ENCODE assay signal across 8 mouse cellular contexts in the genomic region with DNA sequence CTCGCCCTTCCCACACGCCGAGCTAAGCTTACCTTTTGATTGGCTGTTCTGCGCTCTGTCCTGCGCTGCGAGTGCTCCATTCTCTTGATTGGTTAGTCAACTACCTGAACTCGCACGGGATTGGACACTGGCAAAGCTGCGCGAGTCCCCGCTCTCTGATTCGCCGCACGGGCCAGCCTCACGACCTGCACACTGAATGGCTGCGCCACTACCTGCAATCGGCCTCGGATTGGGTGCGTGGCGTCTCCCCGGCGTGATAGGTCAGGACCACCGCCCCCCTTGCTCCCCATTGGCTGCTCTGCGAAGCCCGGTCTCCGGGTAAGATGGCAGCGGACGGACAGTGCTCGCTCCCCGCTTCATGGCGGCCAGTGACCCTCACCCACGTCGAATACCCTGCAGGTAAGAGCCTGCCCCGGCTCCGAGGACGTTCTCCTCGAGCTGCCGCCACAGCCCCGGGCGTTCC. TPM values are rescaled to one million over a fixed set of nuclear protein-coding genes. Genes with fewer than 3 reads are reported as not detected.
DNase-seq lines count a peak whose midpoint lies in the region; ATAC-seq and TF ChIP-seq lines count a peak whose summit lies in the region.

A gene (plus strand): TSS at position 141 of the 463 bp plus-strand sequence.

- peak within 1 kb of the TSS; percentile 92 for H3K27ac ChIP-seq in hindbrain, embryonic 14.5 days

- CTCF ChIA-PET in Patski (lab: Charles Lee), result no interaction called here

- WGBS in hindbrain, embryonic 14.5 days, result under 1% methylated on average over 40 of the region's 40 CpGs

- POLR2A ChIA-PET in Patski (lab: Charles Lee), result interaction anchor here (0.6 to 0.8 kb wide), 2 partner anchors 9 to 23 kb away, joined by 3 read pairs; no protein-coding TSS in a partner anchor

- peak; percentile 88 for ATAC-seq in Patski
- ATAC-seq in hindbrain, embryonic 14.5 days (ENCODE audit: low FRiP score), result peak; percentile 99

- no peaks in the 10 kb centered on the region for H3K27me3 ChIP-seq in Patski
- H3K27me3 ChIP-seq in hindbrain, embryonic 14.5 days (ENCODE audit: control insufficient read depth, insufficient read depth, low read length), result no peaks in the 10 kb centered on the region

- peaks cover 12% of the 10 kb centered on the region for H3K4me1 ChIP-seq in hindbrain, embryonic 14.5 days (replicated peaks; ENCODE audit: control insufficient read depth, insufficient read depth, low read length)

- peaks cover 26% of the 10 kb centered on the region for H3K36me3 ChIP-seq in hindbrain, embryonic 14.5 days (replicated peaks; ENCODE audit: control insufficient read depth, insufficient read depth)

- TF ChIP-seq CTCF in Patski (IDR thresholded peaks at IDR 0.05), result no peak

- H3K9ac ChIP-seq in hindbrain, embryonic 14.5 days, result peak within 1 kb of the TSS; percentile 84

- H3K9me3 ChIP-seq in hindbrain, embryonic 14.5 days (ENCODE audit: control insufficient read depth, low read length), result no peaks in the 10 kb centered on the region

- peak within 1 kb of the TSS; percentile 76 for H3K4me2 ChIP-seq in hindbrain, embryonic 14.5 days (replicated peaks)

- in situ Hi-C loops in Patski (cut with MboI; ENCODE audit: low pct_unique_long_range_greater_than_20kb), result no loop called here

- peak within 1 kb of the TSS; percentile 83 for H3K4me3 ChIP-seq in hindbrain, embryonic 14.5 days (replicated peaks; ENCODE audit: low read length)

- peak; percentile 77 for DNase-seq in Patski (ENCODE audit: low read depth, low spot score)
- DNase-seq in cerebellum, postnatal 14 days, result peak; percentile 97
- DNase-seq in frontal cortex, postnatal 25 days (ENCODE audit: low spot score in 2 of 2), result peak; percentile 95 to 98
- peak; percentile 96 for DNase-seq in hindbrain, embryonic 14.5 days (ENCODE audit: low spot score)
- peak; percentile 98 to 99 for DNase-seq in layer of hippocampus, postnatal 36 days
- peak; percentile 98 for DNase-seq in lung, postnatal 36 days
- DNase-seq in retina, postnatal 1 day, result peak; percentile 100
- peak; percentile 93 to 94 for DNase-seq in urinary bladder, adult 18-20 months (ENCODE audit: low spot score in 2 of 2)

RNA-seq across cellular contexts. Expression of the gene that starts here (rescaled TPM):
- polyA plus RNA-seq in Patski (2021), result 15.4 TPM
- 51.6 and 54.2 TPM in 2 replicates for polyA plus RNA-seq in hindbrain, embryonic 14.5 days (2014; fragmentation: Nextera tagmentation; extraction: Ambion mirVana)
- 10 to 100 TPM; 26.8 to 28.6 TPM for total RNA-seq in layer of hippocampus, postnatal 36 days (2021)

Comparison
In these comparisons a context has a peak if more than half of its experiments do, and no peak if none do; other contexts are left out.
1. Peak in every context shown above with its lines: DNase-seq, ATAC-seq, H3K4me3 ChIP-seq and H3K27ac ChIP-seq.